Mouse (Mus musculus) left cerebral cortex, adult 11 months (tissue): ENCODE measurements at regions not wholly inside any gene's neighbourhood (a gene's known extent, or its start where the extent isn't known, plus 50 kb on each side); places are given as distances from the start of the nearest gene placed in this dataset.
A peak's percentile ranks its signal among the peaks of the same experiment; 100 is the strongest.

Source experiments
- DNase-seq: peaks from one replicate; pipeline ENCODE4 v3.0.0; 2022; ENCODE audit warnings: low spot score

DNA sequence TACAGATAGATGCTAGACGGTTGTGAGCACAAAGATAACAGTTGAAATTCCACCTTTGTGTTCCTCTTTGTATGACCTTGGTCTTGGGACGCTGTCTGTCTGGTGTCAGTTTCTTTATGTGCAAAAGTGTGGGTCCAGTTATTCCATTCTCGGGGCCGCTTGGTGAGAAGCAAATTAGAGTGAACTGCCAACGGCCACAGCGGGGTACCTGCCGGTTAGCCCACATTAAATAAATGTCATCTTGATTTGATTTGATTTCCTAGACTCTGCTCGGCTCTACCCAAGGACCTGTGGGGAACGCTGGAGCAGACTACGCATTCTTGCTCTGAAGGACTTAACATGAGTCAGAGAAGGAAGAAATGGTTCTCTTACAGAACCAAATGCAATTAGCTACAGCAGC lies 155.0 kb upstream of the Igsf21 start:
- DNase-seq, result no peak

DNA sequence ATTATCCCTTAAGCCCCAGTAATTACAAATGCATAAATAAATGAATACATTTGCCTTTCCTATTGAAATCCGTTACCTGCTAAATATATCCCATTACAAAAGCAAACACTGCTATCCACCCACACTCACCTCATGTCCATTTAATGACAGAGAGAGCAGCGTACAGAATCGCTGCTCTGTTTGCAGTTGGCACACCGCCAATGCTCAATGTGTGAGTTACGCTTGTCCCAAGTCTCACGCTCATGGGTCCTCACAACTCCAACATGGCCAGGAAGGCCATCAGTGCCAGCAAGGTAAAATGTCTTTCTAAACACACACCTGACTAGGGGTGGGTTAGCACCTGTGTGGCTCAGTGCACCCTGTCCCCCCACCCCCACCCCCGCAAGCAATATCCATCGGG lies 150.0 kb upstream of the Igsf21 start:
- no peak for DNase-seq

DNA sequence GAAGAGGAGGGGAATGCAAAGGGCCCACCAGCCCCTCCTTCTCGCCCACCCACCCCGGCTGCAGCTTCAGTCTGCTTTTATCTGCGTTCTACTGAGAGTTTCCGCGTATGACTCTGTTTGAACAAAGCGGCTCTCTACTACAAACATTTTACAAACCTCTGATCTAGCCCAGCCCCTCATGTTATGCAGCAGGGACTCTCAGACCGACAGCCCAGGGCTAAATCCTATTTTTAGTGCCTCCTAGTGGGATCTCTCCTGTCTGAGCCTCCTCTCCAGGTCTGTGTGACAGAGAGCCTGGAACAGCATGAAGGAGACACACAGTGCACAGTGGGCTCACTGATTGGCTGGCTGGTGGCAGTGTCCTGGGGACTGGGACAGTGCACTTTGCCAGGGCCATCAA lies 145.7 kb upstream of the Igsf21 start:
- DNase-seq, result no peak

DNA sequence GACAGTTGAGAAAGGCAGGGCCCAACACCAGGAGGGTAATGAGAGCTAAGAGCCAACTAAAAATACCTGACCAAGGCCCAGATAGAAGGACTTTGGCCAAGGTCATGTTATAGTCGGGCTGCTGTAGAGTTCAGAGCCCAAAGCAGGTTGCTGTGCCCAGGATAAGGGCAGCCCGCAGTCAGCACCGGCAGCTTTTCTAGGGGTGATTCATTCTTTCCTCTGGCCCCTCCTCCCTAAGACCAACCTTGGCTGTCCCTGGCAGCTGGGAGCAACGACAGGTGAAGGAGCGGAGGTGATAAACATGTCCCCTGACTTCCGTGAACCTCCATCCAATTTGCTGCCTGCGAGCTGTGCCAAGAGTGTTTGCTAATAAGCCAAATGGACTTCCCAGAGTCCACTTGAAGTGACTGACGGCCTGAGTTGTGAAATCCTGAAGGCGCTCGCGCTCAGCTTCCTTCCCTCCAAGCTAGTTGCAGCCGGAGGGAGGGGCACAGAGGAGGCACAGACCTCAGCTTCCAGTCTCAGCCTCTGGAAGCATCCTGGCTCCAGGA lies 144.2 kb upstream of the Igsf21 start:
- DNase-seq, result no peak

DNA sequence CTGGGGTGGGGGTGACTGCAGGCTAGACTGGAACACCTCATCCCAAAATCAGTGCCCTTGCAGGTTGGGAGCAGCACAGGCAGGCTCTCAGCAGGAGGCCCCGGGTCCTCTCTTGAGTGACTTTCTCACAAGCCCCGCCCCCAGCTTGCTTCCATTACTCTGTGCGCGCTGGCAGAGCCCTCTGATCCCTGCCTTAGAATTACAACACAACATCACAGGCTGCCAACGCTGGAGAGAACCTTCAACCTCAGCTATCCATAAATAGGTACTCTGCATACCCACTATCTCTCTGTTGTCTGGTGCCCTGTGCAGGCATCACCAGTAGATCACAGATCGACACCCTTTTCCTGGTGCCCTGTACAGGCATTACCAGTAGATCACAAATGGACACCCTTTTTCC lies 139.1 kb upstream of the Igsf21 start:
- no peak for DNase-seq

DNA sequence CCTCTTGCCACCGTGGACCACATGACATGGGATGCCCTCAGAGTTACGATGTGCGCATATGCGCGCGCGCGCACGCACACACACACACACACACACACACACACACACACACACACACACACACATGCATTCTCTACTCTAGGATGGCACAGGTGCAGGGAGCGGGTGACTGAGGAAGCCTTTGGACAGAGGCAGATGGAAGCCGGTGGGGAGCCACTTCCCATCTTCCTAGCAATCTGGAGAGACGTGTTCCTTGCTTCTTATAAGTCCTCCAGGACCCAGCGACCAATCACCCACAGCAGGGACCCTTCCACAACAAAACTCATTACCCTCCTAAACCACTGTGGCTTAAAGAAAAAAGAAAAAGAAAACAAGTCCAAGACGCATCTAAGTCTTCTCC lies 138.6 kb upstream of the Igsf21 start:
- DNase-seq, result no peak

DNA sequence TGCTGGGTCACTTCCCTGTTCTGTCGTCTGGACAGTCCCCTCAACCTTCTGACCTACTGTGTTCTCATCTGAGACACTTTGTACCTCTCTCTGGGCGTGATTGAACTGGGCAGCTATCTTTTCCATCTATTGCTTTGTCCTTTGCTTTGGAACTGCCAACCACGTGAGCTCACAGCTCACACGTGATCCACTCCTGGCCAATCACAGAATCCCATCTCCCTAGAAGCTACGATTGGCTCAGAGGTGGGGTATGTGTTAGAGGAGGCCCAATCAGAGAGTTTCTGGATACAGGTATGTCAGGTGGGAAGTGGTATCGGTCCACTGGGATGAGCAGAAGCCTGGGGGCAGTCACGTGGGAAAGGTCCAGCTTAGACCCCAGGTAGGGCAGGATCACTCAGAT lies 137.0 kb upstream of the Igsf21 start:
- DNase-seq, result no peak

DNA sequence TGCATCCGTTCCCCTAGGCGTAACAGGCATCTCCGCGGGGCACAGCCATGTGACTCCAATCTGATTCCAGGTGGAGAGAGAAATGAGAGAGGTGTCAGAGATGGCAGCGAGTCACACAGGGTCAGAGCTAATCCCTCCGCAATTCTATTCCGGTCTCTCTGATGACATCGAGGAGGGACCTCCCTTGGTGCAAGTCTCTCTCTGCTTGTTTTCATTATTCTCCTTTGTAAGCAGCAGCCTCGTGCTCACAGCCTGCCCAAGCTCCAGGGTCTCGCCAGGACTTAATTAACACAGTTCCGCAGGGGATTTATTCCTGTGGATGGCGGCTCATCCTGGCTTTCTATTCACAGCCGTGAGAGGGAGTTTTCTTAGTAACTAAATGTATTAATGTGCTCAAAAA lies 134.1 kb upstream of the Igsf21 start:
- no peak for DNase-seq

DNA sequence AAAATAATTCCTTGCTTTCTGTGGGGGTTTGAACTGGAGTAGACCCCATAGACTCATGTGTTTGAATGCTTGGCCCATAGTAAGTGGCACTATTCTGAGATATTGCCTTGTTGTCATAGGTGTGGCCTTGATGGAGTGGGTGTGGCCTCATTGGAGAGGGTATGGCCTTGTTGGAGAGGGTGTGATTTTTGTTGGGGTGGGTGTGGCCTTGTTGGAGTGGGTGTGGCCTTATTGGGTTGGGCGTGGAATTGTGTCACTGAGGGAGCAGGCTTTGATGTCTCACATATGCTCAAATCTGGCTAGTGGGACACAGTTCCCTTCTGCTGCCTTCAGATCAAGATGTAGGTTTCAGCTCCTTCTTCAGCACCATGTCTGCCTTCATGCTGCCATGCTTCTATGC lies 131.4 kb upstream of the Igsf21 start:
- no peak for DNase-seq

DNA sequence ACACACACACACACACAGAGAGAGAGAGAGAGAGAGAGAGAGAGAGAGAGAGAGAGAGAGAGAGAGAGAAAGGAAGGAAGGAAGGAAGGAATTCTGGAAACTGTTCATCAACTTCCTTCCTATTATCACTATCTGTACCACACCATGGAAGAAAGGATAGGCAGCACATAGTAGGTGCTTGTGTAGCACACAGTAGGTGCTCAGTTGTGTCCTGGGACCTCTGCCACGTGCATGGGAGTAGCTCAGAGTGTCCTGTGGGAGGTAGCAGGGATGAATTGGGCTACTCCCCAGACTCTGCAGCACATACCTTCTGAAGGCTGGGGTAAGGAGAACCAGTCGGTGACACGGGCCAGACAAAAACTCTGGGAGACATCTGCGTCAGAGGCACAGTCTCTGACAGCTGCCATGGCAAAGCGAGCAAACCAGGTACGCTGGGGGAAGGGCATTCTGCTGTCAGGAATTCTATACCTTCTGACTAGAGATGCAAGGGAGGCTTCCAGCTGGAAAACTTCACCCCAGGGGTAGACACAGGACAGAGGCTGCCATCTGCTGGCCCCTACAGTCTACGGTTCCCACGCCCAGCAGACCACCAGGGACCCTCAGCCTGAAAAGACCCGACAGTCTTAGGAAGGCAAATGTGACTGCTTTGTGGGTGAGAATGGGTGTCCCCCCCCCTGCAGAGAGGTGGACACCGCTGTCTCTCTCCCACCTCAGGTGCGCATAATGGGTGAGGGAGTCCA lies 126.2 kb upstream of the Igsf21 start:
- DNase-seq, result no peak

DNA sequence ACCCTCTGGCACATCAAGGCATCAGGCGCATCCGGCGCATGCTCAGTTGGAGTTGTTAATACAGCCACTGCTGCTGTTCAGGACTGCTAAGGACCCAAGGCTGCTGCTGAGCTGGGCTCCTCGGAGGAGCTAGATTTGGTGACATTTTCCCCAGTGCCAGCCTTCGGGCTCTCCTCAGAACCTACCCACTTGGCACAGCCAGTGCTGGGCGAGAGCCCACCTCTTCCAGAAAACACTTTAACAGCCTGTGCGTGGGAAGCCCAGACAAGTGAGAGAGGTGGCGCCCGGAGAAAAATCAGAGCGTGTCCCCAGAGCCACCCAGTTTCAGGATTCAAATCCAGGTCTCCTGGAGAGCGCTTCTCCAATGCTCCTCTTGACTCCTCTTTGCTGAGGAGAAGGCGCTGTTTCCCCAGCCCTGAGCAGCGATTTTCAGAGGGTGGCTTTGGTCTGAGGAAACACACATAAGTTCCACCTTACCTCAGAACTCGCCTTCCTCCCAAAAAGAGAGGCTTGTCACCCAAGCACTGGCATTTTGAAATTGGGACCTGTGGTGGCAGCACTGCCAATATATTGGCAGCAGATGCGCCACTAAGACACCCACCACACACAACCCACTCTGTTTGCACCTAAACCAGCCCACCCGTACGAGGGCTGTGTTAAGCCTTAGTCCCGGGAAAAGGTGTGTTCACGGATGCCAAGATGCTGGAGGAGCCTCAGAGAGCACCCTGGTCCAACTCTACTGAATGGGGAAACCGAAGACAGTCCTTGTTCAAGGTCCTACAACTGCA lies 125.0 kb upstream of the Igsf21 start:
- DNase-seq, result peak; percentile 75

DNA sequence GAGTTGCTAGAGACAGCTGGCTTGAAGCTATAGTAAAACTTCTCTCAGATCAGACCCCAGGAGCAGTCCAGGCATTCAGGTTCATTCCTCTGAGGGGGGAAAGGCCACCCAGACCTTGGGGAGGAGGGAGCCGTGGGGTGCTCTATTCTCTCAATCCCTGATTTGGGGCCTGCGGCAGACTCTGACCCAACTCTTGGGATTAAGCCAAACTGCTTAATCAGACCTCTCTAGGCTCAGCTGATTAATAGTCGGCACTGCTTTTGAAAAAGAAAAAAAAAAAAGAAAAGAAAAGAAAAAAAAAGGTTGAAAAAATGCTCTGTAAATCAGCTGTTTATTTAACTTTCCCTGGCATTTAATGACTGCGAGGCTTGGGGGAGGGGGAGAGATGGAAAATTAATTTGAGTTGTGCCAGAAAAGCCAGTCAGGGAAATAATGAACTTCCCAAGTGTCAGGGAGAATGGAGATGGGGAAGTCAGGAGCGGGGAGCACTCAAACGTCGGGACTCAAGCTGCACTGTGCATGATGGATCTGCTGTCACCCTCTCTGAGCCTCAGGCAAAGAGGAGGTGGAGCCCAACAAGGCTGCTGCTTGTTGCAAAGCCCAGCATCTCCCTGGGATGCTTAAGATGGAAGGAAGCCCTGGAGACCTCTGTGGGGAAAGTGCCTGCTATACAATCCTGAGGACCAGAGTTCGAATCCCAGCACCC lies 120.5 kb upstream of the Igsf21 start:
- no peak for DNase-seq

DNA sequence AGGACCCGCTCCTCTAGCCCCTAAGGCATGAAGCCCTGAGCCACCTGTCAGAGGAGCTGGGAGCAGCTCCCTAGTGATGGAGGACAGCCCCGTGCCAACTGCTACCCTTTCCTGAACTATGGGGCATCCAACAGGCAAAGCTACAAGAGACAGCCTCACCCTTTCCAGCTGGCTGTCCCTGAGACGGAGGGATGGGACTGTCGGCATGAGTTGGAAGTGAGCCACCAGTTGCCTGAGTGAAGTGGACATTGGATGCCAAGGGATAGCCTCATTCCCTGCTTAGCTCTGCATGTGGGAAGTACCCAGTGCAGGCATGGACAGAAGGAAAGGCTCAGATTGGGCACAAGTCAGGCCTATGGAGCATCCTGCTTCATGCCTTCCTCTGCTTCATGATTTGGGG lies 112.3 kb upstream of the Igsf21 start:
- DNase-seq, result no peak

DNA sequence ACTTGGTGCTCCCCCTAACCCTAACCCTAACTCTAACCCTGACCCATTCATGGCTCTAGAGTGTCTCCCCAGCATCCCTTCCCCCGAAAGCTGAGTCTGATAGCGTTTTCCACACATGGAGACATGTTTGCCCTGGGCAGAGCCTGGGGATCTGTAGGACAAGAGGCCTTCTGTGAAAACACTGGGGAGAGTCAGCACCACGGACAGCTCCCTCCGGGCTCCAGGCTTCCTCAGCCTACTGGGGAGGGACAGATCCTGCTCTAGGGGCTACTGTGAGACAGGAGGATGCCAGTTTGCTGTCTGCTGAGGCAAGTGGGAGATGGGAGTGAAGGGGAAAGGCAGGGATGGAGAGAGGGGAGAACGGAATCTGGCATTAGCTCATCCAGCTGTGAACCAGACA lies 111.5 kb upstream of the Igsf21 start:
- no peak for DNase-seq

DNA sequence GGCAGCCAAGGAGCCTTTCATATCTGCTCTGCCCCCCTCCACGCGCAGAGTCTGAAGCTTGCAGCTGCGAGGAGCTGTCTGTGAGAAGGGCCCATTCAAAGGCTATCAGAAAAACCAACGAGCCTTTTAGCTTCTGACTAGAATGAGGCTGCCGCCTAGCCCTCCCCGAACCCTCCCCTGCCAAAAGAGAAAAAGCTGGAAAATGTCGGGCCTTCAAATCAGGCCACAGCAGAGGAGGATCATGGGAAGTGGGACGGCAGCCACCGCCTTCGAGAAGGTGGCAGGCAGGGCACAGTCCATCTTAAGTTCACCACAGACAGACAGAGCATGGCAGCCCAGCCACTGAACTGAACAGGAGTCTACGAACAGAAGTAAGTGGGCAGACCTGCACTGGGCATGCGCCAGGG lies 108.6 kb upstream of the Igsf21 start:
- DNase-seq, result no peak

DNA sequence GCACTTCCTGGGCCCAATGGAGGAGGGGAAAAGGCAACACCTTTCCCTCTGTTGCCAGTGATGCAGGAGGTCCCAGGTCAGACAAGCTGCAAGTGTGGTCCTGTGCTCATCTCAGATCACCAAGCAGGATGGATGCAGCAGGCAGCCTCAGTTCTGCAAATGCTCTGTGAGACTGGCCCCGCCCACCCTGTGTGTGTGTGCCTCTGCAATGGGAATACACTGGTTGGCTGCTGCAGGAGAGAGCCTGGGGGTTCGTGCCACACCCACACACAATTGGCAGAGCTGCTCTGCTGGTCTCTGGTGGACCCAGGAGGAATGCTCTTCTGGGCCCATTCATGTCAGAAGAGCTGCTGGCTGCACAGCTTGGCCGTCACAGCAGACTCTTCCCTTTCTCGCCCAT lies 102.2 kb upstream of the Igsf21 start:
- no peak for DNase-seq

DNA sequence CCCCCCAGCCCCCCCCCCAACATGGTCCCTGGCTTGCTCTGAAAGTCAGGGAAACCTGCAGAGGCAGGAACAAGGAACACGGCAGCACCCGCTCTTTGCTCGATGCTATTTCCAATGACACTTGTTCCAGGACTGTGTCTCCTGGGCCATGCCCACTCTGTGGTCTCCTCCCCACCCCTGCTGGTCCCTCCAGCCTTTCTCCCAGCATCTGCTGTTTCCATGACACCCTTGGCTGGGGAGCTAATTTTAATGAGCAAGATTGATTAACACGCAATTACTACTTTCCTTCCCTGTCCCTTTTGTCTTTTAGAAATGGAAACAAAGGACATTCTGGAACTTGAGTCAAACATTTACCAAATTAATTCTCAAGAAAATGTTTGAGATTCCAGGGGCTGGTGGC lies 83.6 kb upstream of the Igsf21 start:
- DNase-seq, result no peak

DNA sequence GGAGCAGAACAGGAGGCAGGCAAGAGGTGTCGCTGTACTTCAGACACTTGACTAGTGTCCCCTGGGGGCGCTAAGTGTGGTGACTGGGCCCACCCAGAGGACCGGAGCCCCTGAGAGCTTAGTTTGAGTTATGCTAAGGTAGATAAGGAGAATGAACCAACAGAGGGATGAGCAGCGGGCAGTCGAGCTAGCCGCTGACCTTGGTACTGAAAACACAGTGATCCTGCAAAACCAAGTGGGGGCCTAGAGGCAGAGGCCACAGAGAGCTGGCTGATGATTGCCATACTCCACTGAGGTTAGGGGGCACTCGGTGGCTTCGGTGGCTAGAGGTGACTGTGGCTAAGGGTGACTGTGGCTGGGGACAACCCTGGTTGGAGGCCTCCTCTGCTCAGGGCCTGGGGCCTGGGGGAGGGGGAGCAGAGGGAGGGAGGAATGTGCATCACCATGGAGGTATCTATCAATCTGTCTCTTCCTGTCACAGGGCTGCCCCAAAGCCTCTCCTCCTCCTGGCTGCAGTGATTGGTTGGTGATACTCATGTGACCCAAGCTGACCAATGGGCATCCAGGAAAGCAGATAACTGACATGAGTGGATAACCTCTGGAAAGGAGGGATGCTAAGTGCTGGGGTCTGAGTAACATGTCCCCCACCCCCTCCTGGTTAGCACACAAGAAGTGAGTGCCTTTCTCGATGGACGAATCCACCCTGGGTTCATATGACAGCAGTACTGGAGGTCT lies 80.3 kb upstream of the Igsf21 start:
- DNase-seq, result no peak

DNA sequence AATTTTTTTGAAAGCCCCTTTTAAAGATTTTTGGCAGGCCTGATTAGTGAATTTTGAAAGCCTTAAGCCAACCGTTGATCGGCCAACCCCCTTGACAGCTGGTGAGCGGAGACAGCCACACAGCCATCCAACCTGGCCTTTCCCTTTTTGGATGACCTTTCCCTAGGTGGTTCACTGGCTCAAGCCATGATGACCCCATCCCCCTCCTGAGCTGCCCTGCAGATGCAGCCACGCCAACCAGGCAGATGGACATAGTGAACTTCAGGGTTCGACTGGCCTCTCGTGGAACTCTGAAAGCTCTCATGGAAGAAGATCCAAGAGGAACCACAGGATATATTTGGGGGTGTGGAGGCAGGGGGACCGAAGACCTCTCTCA lies 79.1 kb upstream of the Igsf21 start:
- no peak for DNase-seq

DNA sequence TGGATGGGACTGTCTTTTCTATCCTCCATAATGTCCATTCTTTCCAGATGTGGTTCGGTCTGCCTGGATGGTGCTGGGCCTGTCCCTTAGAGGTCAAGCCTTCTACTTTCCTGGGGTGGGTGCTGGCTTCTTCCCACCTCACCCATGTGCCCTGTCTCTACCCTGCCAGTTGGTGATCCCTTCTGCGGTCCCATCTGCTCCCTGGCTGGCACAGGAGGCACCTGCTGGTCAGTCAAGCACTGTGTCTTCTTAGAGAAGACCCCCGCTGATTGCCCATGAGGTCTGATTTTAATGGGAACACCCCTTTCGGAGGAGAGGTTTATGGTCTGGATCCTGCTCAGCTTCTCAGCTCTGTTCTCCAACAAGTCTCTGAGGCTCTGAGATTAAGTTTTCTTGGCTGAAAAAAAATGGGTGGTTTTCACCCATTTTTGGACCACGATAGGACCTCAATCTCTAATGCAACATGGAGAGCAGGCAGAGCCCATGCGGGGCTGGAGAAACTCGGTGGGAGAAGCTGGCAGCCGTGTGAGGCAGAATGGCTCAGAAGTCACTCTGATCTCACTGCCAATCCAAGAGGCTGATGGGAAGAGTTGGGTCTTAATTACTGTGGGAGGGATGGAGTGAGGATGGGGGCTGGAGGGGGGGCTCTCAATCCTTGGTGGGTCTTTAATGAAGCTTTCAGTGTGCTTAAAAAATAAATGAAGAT lies 78.5 kb upstream of the Igsf21 start:
- DNase-seq, result no peak

DNA sequence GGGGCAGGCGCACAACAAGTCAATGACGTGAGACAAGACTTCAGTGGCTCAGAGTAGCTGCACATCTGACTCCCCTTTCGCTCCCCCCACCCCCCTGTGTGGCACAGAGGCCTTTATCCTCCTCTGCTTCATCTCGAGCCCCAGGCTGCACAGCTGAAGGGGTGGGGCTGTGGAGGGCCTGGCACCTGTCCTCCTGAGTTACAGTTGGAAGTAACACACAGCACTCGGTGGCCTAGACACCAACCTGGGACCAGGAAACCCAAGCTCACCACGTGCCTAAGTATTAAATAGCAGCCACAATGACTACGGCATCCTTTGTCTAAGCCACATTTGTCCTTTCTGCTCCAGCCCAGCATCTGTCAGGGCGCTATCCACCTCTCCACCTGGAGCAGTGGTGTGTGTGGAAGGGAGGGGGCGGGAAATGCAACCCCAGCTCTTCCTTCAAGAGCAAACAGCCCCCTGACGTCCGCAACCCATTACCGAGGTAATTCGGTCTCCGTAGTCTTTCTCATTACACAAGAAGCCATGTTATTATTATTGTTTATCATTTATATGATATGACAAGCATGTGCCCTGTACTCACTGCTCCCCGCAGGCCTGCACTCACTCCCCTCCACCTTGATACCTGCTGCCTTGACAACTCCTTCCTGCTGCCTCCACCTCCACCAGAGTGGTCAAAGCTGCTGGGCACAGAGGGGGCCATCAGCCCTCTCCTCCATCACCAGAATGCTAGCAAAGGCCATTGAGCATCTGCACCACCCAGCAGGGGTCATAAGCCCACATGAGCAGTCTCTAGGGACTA lies 73.7 kb upstream of the Igsf21 start:
- DNase-seq, result no peak
